ENCODE assay signal across 8 mouse cellular contexts in genomic region chr15:80710608-80711363, GRCm38 (mm10). TPM values are rescaled to one million over a fixed set of nuclear protein-coding genes. Genes with fewer than 3 reads are reported as not detected.
A peak's percentile ranks its signal among the peaks of the same experiment; 100 is the strongest.
DNase-seq lines count a peak whose midpoint lies in the region; ATAC-seq and TF ChIP-seq lines count a peak whose summit lies in the region.

TSS of gene Tnrc6b (plus strand) at chr15:80711313.

- no peaks in the 10 kb centered on the region for H3K36me3 ChIP-seq in embryonic facial prominence, embryonic 14.5 days (ENCODE audit: control insufficient read depth, insufficient read depth, low read length)
- peaks cover 5% of the 10 kb centered on the region; the same call in 1 of the 2 replicates for H3K36me3 ChIP-seq in heart, adult 2 months (ENCODE audit: control insufficient read depth, insufficient read depth, low read length)
- H3K36me3 ChIP-seq in limb, embryonic 13.5 days = no peaks in the 10 kb centered on the region
- no peaks in the 10 kb centered on the region for H3K36me3 ChIP-seq in midbrain, embryonic 16.5 days (ENCODE audit: control insufficient read depth, insufficient read depth, low read length)

- peaks cover 5% of the 10 kb centered on the region; the same call in 1 of the 2 replicates for H3K79me2 ChIP-seq in heart, adult 2 months (replicated peaks; ENCODE audit: control insufficient read depth, insufficient read depth, low read length)

- peak within 1 kb of the TSS; percentile 94 for H3K27ac ChIP-seq in embryonic facial prominence, embryonic 14.5 days (replicated peaks; ENCODE audit: low read depth, low read length)
- H3K27ac ChIP-seq in heart, adult 2 months = peak within 1 kb of the TSS; percentile 97
- peak within 1 kb of the TSS; percentile 94 for H3K27ac ChIP-seq in limb, embryonic 13.5 days
- peak within 1 kb of the TSS; percentile 96 for H3K27ac ChIP-seq in midbrain, embryonic 16.5 days (ENCODE audit: low read length)

- peak; percentile 98 for TF ChIP-seq POLR2A in heart, adult 2 months (IDR thresholded peaks at IDR 0.05; ENCODE audit: insufficient read depth, low read depth, low read length)

- intact Hi-C loops in heart, adult 2 months (cut with DNase I) = loop anchor here (1.0 to 5.0 kb wide), 2 partner anchors 88 to 482 kb away; partner anchors contain the start of gene Mrtfa

- peak within 1 kb of the TSS; percentile 76 for H3K4me2 ChIP-seq in embryonic facial prominence, embryonic 14.5 days (ENCODE audit: low read depth, low read length)
- peak within 1 kb of the TSS; percentile 86 for H3K4me2 ChIP-seq in limb, embryonic 13.5 days (replicated peaks)
- peak within 1 kb of the TSS; percentile 83 for H3K4me2 ChIP-seq in midbrain, embryonic 16.5 days (ENCODE audit: low read length)

- peak within 1 kb of the TSS; percentile 89 for H3K9ac ChIP-seq in embryonic facial prominence, embryonic 14.5 days (ENCODE audit: low read depth, low read length)
- peak within 1 kb of the TSS; percentile 86 for H3K9ac ChIP-seq in heart, adult 2 months (ENCODE audit: low read depth, low read length)
- H3K9ac ChIP-seq in limb, embryonic 13.5 days = peak within 1 kb of the TSS; percentile 87
- peak within 1 kb of the TSS; percentile 85 for H3K9ac ChIP-seq in midbrain, embryonic 16.5 days (ENCODE audit: low read depth, low read length)

- TF ChIP-seq CTCF in heart, adult 2 months (IDR thresholded peaks at IDR 0.05) = no peak; the same call in 1 of the 2 replicates

- TF ChIP-seq EP300 in heart, adult 2 months (IDR thresholded peaks at IDR 0.05; ENCODE audit: insufficient read depth, low read depth, low read length) = peak; percentile 53

- H3K4me1 ChIP-seq in embryonic facial prominence, embryonic 14.5 days (ENCODE audit: control insufficient read depth, insufficient read depth, low read length) = peaks cover 19% of the 10 kb centered on the region
- H3K4me1 ChIP-seq in heart, adult 2 months (ENCODE audit: control insufficient read depth, insufficient read depth, low read length) = peaks cover 7% of the 10 kb centered on the region
- H3K4me1 ChIP-seq in limb, embryonic 13.5 days = peaks cover 42% of the 10 kb centered on the region
- H3K4me1 ChIP-seq in midbrain, embryonic 16.5 days (ENCODE audit: control insufficient read depth, insufficient read depth, low read length) = peaks cover 17% of the 10 kb centered on the region

- no peaks in the 10 kb centered on the region for H3K27me3 ChIP-seq in embryonic facial prominence, embryonic 14.5 days (replicated peaks; ENCODE audit: control insufficient read depth, insufficient read depth, low read length)
- no peaks in the 10 kb centered on the region for H3K27me3 ChIP-seq in heart, adult 2 months (ENCODE audit: control insufficient read depth, insufficient read depth, low read length)
- no peaks in the 10 kb centered on the region for H3K27me3 ChIP-seq in limb, embryonic 13.5 days
- H3K27me3 ChIP-seq in midbrain, embryonic 16.5 days (ENCODE audit: control insufficient read depth, insufficient read depth, low read depth, low read length) = no peaks in the 10 kb centered on the region

- H3K9me3 ChIP-seq in embryonic facial prominence, embryonic 14.5 days (ENCODE audit: control insufficient read depth, low read length) = no peaks in the 10 kb centered on the region
- no peaks in the 10 kb centered on the region for H3K9me3 ChIP-seq in limb, embryonic 13.5 days
- no peaks in the 10 kb centered on the region for H3K9me3 ChIP-seq in midbrain, embryonic 16.5 days (replicated peaks; ENCODE audit: control insufficient read depth, low read length, poor library complexity, severe bottlenecking)

- 1% methylated on average over 35 of the region's 39 CpGs for WGBS in embryonic facial prominence, embryonic 14.5 days
- under 1% methylated on average over 38 of the region's 39 CpGs for WGBS in heart, adult 2 months
- WGBS in limb, embryonic 13.5 days = under 1% methylated on average over 39 of the region's 39 CpGs
- whole genome bisulfite sequencing in midbrain, embryonic 16.5 days = under 1% methylated on average over 38 of the region's 39 CpGs

- DNase-seq in 3T3-L1 (ENCODE audit: low read depth, low spot score) = peak; percentile 99
- peak; percentile 91 to 96 for DNase-seq in adrenal gland, postnatal 4 days (ENCODE audit: low spot score in 2 of 2)
- peak; percentile 100 for DNase-seq in embryonic facial prominence, embryonic 14.5 days (ENCODE audit: low spot score)
- peak; percentile 99 for DNase-seq in heart, adult 2 months
- peak; percentile 99 for DNase-seq in kidney, adult 8-10 months
- peak; percentile 97 to 98 for DNase-seq in spleen, postnatal 10 days (ENCODE audit: low spot score in 2 of 2)

- peak within 1 kb of the TSS; percentile 95 for H3K4me3 ChIP-seq in embryonic facial prominence, embryonic 14.5 days (ENCODE audit: low read depth, low read length)
- peak within 1 kb of the TSS; percentile 99 for H3K4me3 ChIP-seq in heart, adult 2 months
- H3K4me3 ChIP-seq in limb, embryonic 13.5 days = peak within 1 kb of the TSS; percentile 95
- peak within 1 kb of the TSS; percentile 80 for H3K4me3 ChIP-seq in midbrain, embryonic 16.5 days (ENCODE audit: low read depth, low read length)

- ATAC-seq in embryonic facial prominence, embryonic 14.5 days (ENCODE audit: low read depth) = peak; percentile 96
- peak; percentile 97 for ATAC-seq in limb, embryonic 13.5 days (ENCODE audit: low FRiP score, low read depth)
- peak; percentile 98 for ATAC-seq in midbrain, embryonic 16.5 days

RNA-seq across cellular contexts. Expression of gene Tnrc6b, which starts in this region (rescaled TPM):
- 10 to 100 TPM; 74.2 to 74.3 TPM for total RNA-seq in adrenal gland, postnatal 4 days (2021)
- polyA plus RNA-seq in embryonic facial prominence, embryonic 14.5 days (2014; fragmentation: Nextera tagmentation; extraction: Ambion mirVana) = 12.5 and 16.1 TPM in 2 replicates
- 10 to 100 TPM; 43.7 to 48.1 TPM for total RNA-seq in heart, adult 2 months (2021)
- 9.4 and 13.1 TPM in 2 replicates for polyA plus RNA-seq in heart, adult 2 months (2012; rRNA removed)
- 31.9 and 34.7 TPM in 2 replicates for polyA plus RNA-seq in limb, embryonic 13.5 days (2015; fragmentation: Nextera tagmentation; extraction: Ambion mirVana)
- polyA plus RNA-seq in midbrain, embryonic 16.5 days (2015; fragmentation: Nextera tagmentation; extraction: Ambion mirVana) = 33.5 and 44.0 TPM in 2 replicates

Comparison
In these comparisons a context has a peak if more than half of its experiments do, and no peak if none do; other contexts are left out.
1. Peak in every context shown above with its lines: DNase-seq, ATAC-seq, H3K4me3 ChIP-seq and H3K27ac ChIP-seq.